Mouse (Mus musculus) spleen, postnatal 36 days (tissue): ENCODE results near the gene Ankrd61.

Experiments
- DNase-seq, 2 experiments: peaks; one replicate each; pipeline ENCODE4 v3.0.0; 2022; ENCODE audit warnings: low spot score in 2 of 2, mixed read lengths in 1 of 2

The Ankrd61 gene

DNA sequence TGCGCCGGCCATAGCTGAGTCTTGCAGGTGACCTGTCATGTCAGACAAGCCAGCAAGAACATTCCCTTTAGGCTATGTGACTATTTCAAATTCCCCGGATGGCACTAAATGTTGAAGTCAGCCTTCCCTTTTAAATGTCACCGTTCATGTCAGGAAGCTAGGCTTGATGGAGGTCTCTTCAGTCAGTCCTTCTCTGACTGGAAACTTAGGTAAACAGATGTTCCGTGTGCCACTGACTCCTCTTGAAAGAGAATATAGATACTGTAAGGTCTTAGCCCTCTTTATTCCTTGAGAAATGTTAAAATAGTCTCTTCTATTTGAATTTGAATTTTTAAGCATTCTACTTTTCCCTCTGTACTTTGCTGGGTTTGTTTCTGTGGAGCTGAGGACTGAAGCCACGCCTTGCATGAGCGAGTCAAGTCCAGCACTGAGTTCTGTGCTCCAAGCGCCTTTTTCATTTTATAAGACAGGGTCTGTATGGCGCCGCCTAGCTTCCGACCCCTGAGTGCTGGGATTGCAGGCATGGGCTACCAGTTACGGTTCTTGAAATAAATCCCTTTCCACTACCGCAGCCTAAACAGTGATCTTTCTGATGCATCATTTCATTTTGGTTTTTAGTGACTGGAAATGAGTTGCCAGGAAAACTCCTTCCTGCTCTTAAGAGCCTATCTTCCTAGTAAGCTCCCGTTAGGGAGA lies at the start of gene Ankrd61:
Ankrd61 (minus strand) TSS at position 51 of the 696 bp plus-strand sequence.
- DNase-seq, result no peak

GRCm38 (mm10) chr5:143943231-143944125 lies 46.0 kb upstream of the Ankrd61 start:
- DNase-seq, result no peak

DNA sequence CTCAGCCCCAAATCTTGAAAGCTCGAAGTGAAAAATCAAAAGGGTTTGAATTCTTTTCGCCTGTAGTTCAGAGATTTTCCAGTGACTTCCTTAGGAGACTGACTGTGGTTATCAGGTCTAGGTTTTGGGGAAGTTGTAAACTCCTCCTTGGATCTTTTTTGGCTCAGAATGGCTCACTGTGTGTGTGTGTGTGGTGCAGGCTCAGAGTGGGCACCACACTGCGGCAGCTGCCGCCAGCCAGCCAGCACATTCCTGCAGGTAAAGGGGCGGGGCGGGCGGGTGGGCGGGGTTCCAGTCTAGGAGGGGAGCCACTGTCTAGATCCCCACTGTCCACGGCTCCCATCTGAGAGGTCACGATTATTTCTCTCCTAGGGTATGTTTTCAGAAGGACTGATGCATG lies 44.1 kb upstream of the Ankrd61 start:
- DNase-seq, result no peak

DNA sequence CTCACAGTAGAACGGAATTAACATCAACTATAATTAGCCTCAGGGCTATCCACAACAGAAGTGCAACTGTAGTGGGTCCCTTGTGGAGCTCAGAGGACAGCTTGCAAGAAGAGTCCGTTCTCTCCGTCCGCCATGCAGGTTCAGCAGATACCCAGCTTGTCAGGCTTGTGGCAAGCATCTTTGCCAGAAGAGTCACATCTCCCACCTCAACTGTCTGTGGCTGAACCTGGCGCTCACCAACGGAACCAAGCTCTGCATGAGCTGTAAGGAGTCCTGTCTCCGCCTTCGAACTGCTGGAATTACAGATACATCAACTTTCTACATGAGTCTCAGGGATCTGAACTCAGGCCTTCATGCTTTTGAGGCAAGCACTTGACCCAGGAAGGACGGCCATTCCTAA lies 38.7 kb upstream of the Ankrd61 start:
- DNase-seq, result no peak

DNA sequence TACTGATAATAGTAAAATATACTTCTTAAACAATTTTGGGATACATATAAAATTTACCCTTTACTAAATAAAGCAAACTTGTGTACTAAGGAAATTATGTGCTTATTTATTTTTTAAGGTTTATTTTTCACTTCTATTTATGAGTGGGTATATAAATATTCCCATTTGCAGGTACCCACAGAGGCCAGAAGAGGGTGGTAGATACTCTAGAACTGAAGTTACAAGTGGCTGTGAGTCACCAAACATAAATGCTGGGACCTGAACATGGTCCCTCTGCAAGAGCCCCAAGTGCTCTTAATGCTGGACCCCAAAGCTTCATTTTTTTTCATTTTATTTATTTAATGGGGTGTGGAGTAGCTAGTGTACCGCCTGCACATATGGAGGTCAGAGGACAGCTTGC lies 36.4 kb upstream of the Ankrd61 start:
- no peak for DNase-seq

GRCm38 (mm10) chr5:143933414-143933813 lies 35.9 kb upstream of the Ankrd61 start:
- no peak for DNase-seq

DNA sequence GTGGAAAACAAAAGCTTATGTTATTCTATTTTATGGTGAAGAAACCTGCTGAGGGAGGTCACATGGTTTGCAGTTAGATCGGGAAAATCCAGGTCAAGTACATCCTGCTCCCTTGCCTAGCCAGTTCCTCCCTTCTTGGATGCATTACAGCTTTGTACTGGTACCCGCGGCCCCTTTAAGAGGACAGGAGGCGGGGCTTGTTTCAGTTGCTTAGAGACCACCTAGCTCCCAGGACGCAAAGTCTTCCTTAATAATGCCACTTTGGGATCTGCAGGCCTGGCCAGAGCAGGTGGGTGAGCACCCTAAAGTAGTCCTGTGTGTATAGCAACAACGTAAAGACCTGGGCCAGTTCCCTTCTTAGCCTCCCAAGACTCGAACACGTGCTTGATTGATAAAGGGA lies 35.3 kb upstream of the Ankrd61 start, which contains the start of gene Rsph10b:
Rsph10b (plus strand) TSS at position 205 of the 400 bp plus-strand sequence.
- no peak for DNase-seq

- no peak for DNase-seq
Measured at GRCm38 (mm10) chr5:143931863-143932580, 34.5 kb upstream of the Ankrd61 start.

- DNase-seq, result no peak
Measured at GRCm38 (mm10) chr5:143930656-143931055, 33.2 kb upstream of the Ankrd61 start.

DNA sequence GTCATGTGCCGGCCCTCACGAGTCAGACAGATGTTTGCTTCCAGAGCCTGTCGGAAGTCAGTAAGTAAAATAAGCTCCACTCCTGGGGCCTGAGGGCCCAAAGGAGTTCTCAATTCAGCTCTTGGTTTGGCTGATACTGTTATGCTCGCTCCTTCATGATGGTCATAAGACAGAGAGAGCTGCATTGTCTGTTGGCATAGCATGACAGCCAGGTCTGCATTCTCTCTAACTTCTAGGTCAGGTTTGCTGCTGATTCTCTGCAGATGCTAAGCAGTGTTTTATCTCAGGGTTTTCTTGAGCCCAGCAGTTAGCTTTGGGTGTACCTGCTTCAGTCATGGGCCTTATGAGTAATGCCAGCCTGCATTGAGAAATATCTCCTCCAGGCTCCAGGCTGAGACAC lies 31.8 kb upstream of the Ankrd61 start:
- DNase-seq, result no peak

DNA sequence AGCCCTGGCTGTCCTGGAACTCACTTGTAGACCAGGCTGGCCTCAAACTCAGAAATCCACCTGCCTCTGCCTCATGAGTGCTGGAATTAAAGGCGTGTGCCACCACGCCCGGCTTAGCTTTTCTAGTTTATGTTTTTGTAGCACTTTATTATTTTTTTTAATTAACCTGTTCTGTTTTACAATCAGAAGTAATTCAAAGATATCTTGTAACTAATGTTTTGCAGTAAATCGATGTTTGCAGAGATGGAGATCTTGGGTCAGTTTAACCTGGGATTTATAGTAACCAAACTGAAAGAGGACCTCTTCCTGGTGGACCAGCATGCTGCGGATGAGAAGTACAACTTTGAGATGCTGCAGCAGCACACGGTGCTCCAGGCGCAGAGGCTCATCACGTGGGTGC lies 30.4 kb upstream of the Ankrd61 start, which contains the start of gene Gm42421:
Gm42421 (plus strand) TSS at position 301 of the 400 bp plus-strand sequence.
- no peak for DNase-seq

- peak in 1 of 2 experiments; percentile 13 for DNase-seq
Measured at GRCm38 (mm10) chr5:143924781-143925452, 27.4 kb upstream of the Ankrd61 start.

DNA sequence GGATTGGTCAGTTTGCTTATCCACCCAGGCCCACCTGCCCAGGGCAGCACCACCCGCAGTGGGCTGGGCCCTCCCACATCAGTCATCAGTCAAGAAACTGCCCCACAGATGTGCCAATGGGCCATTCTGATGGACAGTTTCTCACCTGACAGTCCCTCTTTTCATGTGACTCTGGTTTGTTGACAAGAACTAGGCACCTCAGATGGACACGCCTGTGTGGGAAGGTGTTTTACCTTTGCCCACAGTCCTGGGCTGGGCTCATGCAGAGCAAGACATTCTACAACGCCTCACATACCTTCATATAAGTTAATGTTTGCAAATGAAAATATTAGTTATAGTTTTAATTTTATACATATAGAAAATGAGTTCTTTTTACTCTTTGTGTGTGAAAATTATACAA lies 20.6 kb upstream of the Ankrd61 start:
- no peak for DNase-seq

GRCm38 (mm10) chr5:143917418-143917817 lies 19.9 kb upstream of the Ankrd61 start:
- DNase-seq, result peak; percentile 50 to 60

GRCm38 (mm10) chr5:143916221-143916620 lies 18.7 kb upstream of the Ankrd61 start:
- DNase-seq, result no peak

- DNase-seq, result peak; percentile 96 to 97
Measured at GRCm38 (mm10) chr5:143909417-143910400, 12.2 kb upstream of the Ankrd61 start, which contains the start of the genes Aimp2 and Pms2. TSS of gene Aimp2 (minus strand) at chr5:143909847. TSS of gene Pms2 (plus strand) at chr5:143909964.

DNA sequence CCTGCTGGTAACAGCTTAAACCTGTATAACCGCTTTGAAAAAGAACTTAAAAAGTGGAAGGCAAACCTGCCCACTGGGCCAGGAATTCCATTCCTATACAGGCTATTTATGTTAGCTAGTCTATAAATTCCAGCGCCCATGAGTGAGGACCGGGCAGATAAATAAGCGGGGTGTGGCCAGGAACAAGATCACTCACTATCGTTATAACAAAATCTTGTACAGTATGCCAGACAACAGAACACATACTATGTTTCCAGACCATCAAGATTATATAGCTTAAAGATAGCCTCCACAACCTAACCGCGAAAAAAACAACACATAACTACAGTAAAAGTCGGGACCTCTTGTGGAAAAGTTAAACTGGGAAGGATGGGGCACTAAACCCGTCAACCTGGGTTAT lies 11.4 kb upstream of the Ankrd61 start:
- no peak for DNase-seq

- no peak for DNase-seq
Measured at GRCm38 (mm10) chr5:143906429-143906828, 8.9 kb upstream of the Ankrd61 start.

GRCm38 (mm10) chr5:143903813-143904212 lies 6.3 kb upstream of the Ankrd61 start:
- no peak for DNase-seq

- DNase-seq, result no peak
Measured at GRCm38 (mm10) chr5:143902111-143902510, 4.6 kb upstream of the Ankrd61 start.
